Mouse (Mus musculus) intestine, postnatal 0 days (tissue): ENCODE measurements around the gene Synpo2l. TPM values are rescaled to one million over a fixed set of nuclear protein-coding genes. Genes with fewer than 3 reads are reported as not detected.
A peak's percentile ranks its signal among the peaks of the same experiment; 100 is the strongest.

ENCODE experiments used
- ATAC-seq: fragments of 200-750 bp; cut with Nextera tagmentation; 2 replicates; pipeline ENCODE4 v1.8.0; 2017; ENCODE audit warnings: mild to moderate bottlenecking, moderate TSS enrichment, moderate library complexity
- H3K27ac ChIP-seq: fragments of 300-500 bp; sonication (generic); 2 replicates; pipeline ENCODE4 v1.5.1; 2014; ENCODE audit warnings: mild to moderate bottlenecking, low read depth, low read length, moderate library complexity
- H3K27me3 ChIP-seq: fragments of 300-500 bp; sonication (generic); replicated peaks from 2 replicates; pipeline ENCODE4 v1.6.1; 2014; ENCODE audit warnings: low read length, mixed read lengths; ENCODE audit not compliant: control insufficient read depth, insufficient read depth
- H3K36me3 ChIP-seq: fragments of 300-500 bp; sonication (generic); 2 replicates; pipeline ENCODE4 v1.6.1; 2014; ENCODE audit warnings: mild to moderate bottlenecking, moderate library complexity; ENCODE audit not compliant: control insufficient read depth, insufficient read depth
- H3K4me1 ChIP-seq: fragments of 300-500 bp; sonication (generic); replicated peaks from 2 replicates; pipeline ENCODE4 v1.6.1; 2014; ENCODE audit warnings: antibody characterized with exemption, low read length, mixed read lengths; ENCODE audit not compliant: control insufficient read depth, insufficient read depth
- H3K4me2 ChIP-seq: fragments of 300-500 bp; sonication (generic); replicated peaks from 2 replicates; pipeline ENCODE4 v1.6.1; 2014; ENCODE audit warnings: low read depth, mild to moderate bottlenecking, moderate library complexity
- H3K4me3 ChIP-seq: fragments of 300-500 bp; sonication (generic); 2 replicates; pipeline ENCODE4 v1.5.1; 2014; ENCODE audit warnings: low read depth, low read length
- H3K9ac ChIP-seq: fragments of 300-500 bp; sonication (generic); 2 replicates; pipeline ENCODE4 v1.6.1; 2014; ENCODE audit warnings: mild to moderate bottlenecking, low read depth, low read length
- H3K9me3 ChIP-seq: fragments of 300-500 bp; sonication (generic); 2 replicates; pipeline ENCODE4 v1.6.1; 2016; ENCODE audit warnings: mixed run types; ENCODE audit not compliant: control insufficient read depth
- CTCF ChIP-seq: sonication (generic); IDR thresholded peaks from 2 replicates; pipeline ENCODE4 v1.5.1; 2016; ENCODE audit warnings: low read depth, mild to moderate bottlenecking, control low read depth, antibody characterized with exemption, moderate library complexity
- WGBS: fragments of 180-500 bp; shearing (Covaris S2); extraction: QIAGEN DNeasy Blood & Tissue Kit; methylation state at CpG from one replicate; pipeline ENCODE4 v1.1.7; 2014; 5-methylcytosine and 5-hydroxymethylcytosine counted together
- polyA plus RNA-seq: library from polyadenylated mRNA; unstranded; fragments of >200 nt; fragmentation: Nextera tagmentation; extraction: Ambion mirVana; gene quantifications from 2 replicates; pipeline ENCODE4 v1.2.1, GENCODE M21; 2015

The Synpo2l gene
- polyA plus RNA-seq, 1 experiment from 2014 or later = 0.23 TPM

- no peak for ATAC-seq
- WGBS = 54% methylated on average over 2 of the region's 2 CpGs
- Histone ChIP-seq H3K27ac (no peak overlapping the region), H3K4me2 (no peak overlapping the region), H3K4me3 (no peak overlapping the region), H3K9me3 (no peaks in the 10 kb centered on the region), H3K27me3 (no peaks in the 10 kb centered on the region), H3K4me1 (no peaks in the 10 kb centered on the region), H3K36me3 (no peaks in the 10 kb centered on the region), H3K9ac (no peak overlapping the region)
- TF ChIP-seq CTCF = no peak
Observed at GRCm38 (mm10) chr14:20635546-20635945, 32.6 kb downstream of the Synpo2l start.

- peak; percentile 68 for ATAC-seq
- no peak for TF ChIP-seq CTCF
- Histone ChIP-seq H3K9me3 (no peaks in the 10 kb centered on the region), H3K4me3 (no peak overlapping the region), H3K4me2 (no peak overlapping the region), H3K27me3 (no peaks in the 10 kb centered on the region), H3K9ac (no peak overlapping the region), H3K4me1 (no peaks in the 10 kb centered on the region), H3K36me3 (no peaks in the 10 kb centered on the region), H3K27ac (no peak overlapping the region; the same call in 1 of the 2 replicates)
- 40% methylated on average over 4 of the region's 4 CpGs for WGBS
Observed at GRCm38 (mm10) chr14:20631253-20631652, 36.9 kb downstream of the Synpo2l start.

- no peak overlapping the region for H3K4me2 ChIP-seq
- no peak for TF ChIP-seq CTCF
- no peaks in the 10 kb centered on the region for H3K27me3 ChIP-seq
- no peak for ATAC-seq
- H3K9ac ChIP-seq = no peak overlapping the region
- no peaks in the 10 kb centered on the region for H3K4me1 ChIP-seq
- no peaks in the 10 kb centered on the region for H3K36me3 ChIP-seq
- no peaks in the 10 kb centered on the region for H3K9me3 ChIP-seq
- H3K4me3 ChIP-seq = no peak overlapping the region
- peak overlapping the region; percentile 75 for H3K27ac ChIP-seq
- WGBS = 61% methylated on average over 3 of the region's 3 CpGs
Observed at GRCm38 (mm10) chr14:20626971-20627370, 41.2 kb downstream of the Synpo2l start.

GRCm38 (mm10) chr14:20626447-20626846, 41.7 kb downstream of the Synpo2l start:
- H3K4me3 ChIP-seq = no peak overlapping the region
- no peak overlapping the region for H3K9ac ChIP-seq
- H3K27me3 ChIP-seq = no peaks in the 10 kb centered on the region
- H3K4me2 ChIP-seq = no peak overlapping the region
- H3K4me1 ChIP-seq = no peaks in the 10 kb centered on the region
- no peaks in the 10 kb centered on the region for H3K36me3 ChIP-seq
- WGBS = 45% methylated on average over 2 of the region's 2 CpGs
- peak overlapping the region; percentile 75 for H3K27ac ChIP-seq
- H3K9me3 ChIP-seq = no peaks in the 10 kb centered on the region
- TF ChIP-seq CTCF = no peak
- ATAC-seq = peak; percentile 87

GRCm38 (mm10) chr14:20622907-20623306, 45.2 kb downstream of the Synpo2l start:
- WGBS = 90% methylated on average over 3 of the region's 3 CpGs
- Histone ChIP-seq H3K27ac (no peak overlapping the region), H3K4me1 (no peaks in the 10 kb centered on the region), H3K36me3 (no peaks in the 10 kb centered on the region), H3K4me3 (no peak overlapping the region), H3K9me3 (no peaks in the 10 kb centered on the region), H3K27me3 (no peaks in the 10 kb centered on the region), H3K9ac (no peak overlapping the region), H3K4me2 (no peak overlapping the region)
- no peak for ATAC-seq
- no peak for TF ChIP-seq CTCF

GRCm38 (mm10) chr14:20622412-20622811, 45.7 kb downstream of the Synpo2l start:
- Histone ChIP-seq H3K36me3 (no peaks in the 10 kb centered on the region), H3K27me3 (no peaks in the 10 kb centered on the region), H3K9ac (no peak overlapping the region), H3K4me3 (no peak overlapping the region), H3K27ac (no peak overlapping the region), H3K4me2 (no peak overlapping the region), H3K4me1 (no peaks in the 10 kb centered on the region), H3K9me3 (no peaks in the 10 kb centered on the region)
- 61% methylated on average over 2 of the region's 2 CpGs for WGBS
- no peak for TF ChIP-seq CTCF
- no peak for ATAC-seq

- Histone ChIP-seq H3K36me3 (no peaks in the 10 kb centered on the region), H3K9me3 (no peaks in the 10 kb centered on the region), H3K4me3 (no peak overlapping the region), H3K9ac (no peak overlapping the region), H3K27ac (no peak overlapping the region), H3K27me3 (no peaks in the 10 kb centered on the region), H3K4me1 (no peaks in the 10 kb centered on the region), H3K4me2 (no peak overlapping the region)
- no peak for TF ChIP-seq CTCF
- WGBS = 85% methylated on average over 2 of the region's 2 CpGs
- ATAC-seq = no peak
Observed at GRCm38 (mm10) chr14:20621903-20622302, 46.3 kb downstream of the Synpo2l start.
